Mouse (Mus musculus) ES-E14 (cell line): ENCODE results near the gene Olfr508. TPM values are rescaled to one million over a fixed set of nuclear protein-coding genes. Genes with fewer than 3 reads are reported as not detected.

ENCODE experiments used
- DNase-seq: peaks from one replicate; pipeline ENCODE4 v3.0.0-alpha.2; 2013; ENCODE audit warnings: low read depth, low spot score
- H3K27ac ChIP-seq: 2 replicates; pipeline ENCODE4 v1.5.1; 2012; ENCODE audit warnings: low read depth, mild to moderate bottlenecking, low read length, moderate library complexity, mixed read lengths; ENCODE audit not compliant: poor library complexity, insufficient read depth, severe bottlenecking
- H3K36me3 ChIP-seq: 2 replicates; pipeline ENCODE4 v1.6.1; 2012; ENCODE audit warnings: mild to moderate bottlenecking, low read length, moderate library complexity, mixed read lengths; ENCODE audit not compliant: control insufficient read depth, poor library complexity, insufficient read depth, severe bottlenecking
- H3K4me1 ChIP-seq, 2 experiments: fragments of 150-350 bp in 1 of 2; sonication (generic) in 1 of 2; 2 replicates each; pipeline ENCODE4 v1.6.1; 2012; ENCODE audit warnings: low read length in 2 of 2, mild to moderate bottlenecking in 1 of 2, mixed read lengths in 1 of 2; ENCODE audit not compliant: control insufficient read depth in 2 of 2, insufficient read depth in 2 of 2, poor library complexity in 1 of 2
- H3K4me3 ChIP-seq, 2 experiments: fragments of 150-350 bp in 1 of 2; sonication (generic) in 1 of 2; 2 replicates each; pipeline ENCODE4 v1.5.1; 2012; ENCODE audit warnings: low read length in 2 of 2, low read depth in 1 of 2, mild to moderate bottlenecking in 1 of 2, mixed read lengths in 1 of 2; ENCODE audit not compliant: insufficient read depth in 1 of 2, poor library complexity in 1 of 2, severe bottlenecking in 1 of 2
- H3K9ac ChIP-seq: 2 replicates; pipeline ENCODE4 v1.6.1; 2012; ENCODE audit warnings: low read depth, mild to moderate bottlenecking, low read length, mixed read lengths; ENCODE audit not compliant: poor library complexity, insufficient read depth, severe bottlenecking
- H3K9me3 ChIP-seq: fragments of 150-350 bp; sonication (generic); 2 replicates; pipeline ENCODE4 v1.6.1; 2012; ENCODE audit warnings: low read depth, mild to moderate bottlenecking, low read length; ENCODE audit not compliant: control insufficient read depth, insufficient read depth
- CHD2 ChIP-seq: IDR thresholded peaks from 2 replicates; pipeline ENCODE4 v1.6.1; 2014; ENCODE audit warnings: mild to moderate bottlenecking, low read depth, low read length, inconsistent platforms
- HCFC1 ChIP-seq: IDR thresholded peaks from 2 replicates; pipeline ENCODE4 v1.6.1; 2012; ENCODE audit warnings: low read length, inconsistent platforms, borderline replicate concordance; ENCODE audit not compliant: insufficient read depth
- MAFK ChIP-seq: IDR thresholded peaks from 2 replicates; pipeline ENCODE4 v1.6.1; 2014; ENCODE audit warnings: mild to moderate bottlenecking, low read depth, low read length, inconsistent platforms; ENCODE audit not compliant: insufficient read depth
- ZC3H11A ChIP-seq: IDR thresholded peaks from 2 replicates; pipeline ENCODE4 v1.6.1; 2012; ENCODE audit warnings: low read depth, mild to moderate bottlenecking, inconsistent platforms, low read length, borderline replicate concordance
- ZNF384 ChIP-seq: IDR thresholded peaks from 2 replicates; pipeline ENCODE4 v1.6.1; 2012; ENCODE audit warnings: low read depth, low read length, inconsistent platforms
- in situ Hi-C, 2 experiments: fragments of 600-800 bp; cut with MboI; formaldehyde crosslinking; loops; one replicate each; pipeline ENCODE4 v1.15.1; 2025; ENCODE audit warnings: low sequenced_read_pairs in 2 of 2, inconsistent platforms in 1 of 2; ENCODE audit not compliant: unreplicated experiment in 2 of 2
- total RNA-seq: library from RNA; depleted of rRNA; stranded (reverse); fragments of 300-350 nt; gene quantifications from 2 replicates; pipeline ENCODE4 v1.2.3, GENCODE M21; 2012; rRNA removed

Olfr508 gene
- total RNA-seq, 1 experiment = not detected

DNA sequence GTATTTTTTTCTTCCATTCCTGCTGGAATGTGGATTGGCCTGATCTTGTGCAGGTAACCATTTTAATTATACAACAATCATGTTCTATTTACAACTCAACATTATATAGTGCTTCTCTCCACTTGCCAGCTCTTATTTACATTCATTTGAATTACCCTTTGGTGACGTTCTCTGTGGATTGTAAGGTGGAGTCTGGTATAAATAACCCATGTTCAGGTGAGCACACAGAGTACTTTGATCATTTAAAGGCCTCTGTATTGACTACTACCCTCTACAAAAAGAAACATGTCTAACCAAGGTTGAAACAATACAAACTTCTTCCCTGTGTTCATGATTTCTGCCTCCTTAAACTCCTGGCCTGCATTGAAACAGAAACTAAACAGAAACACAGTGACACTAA lies 41.3 kb downstream of the Olfr508 start:
- DNase-seq = no peak
- in situ Hi-C loops = no loop called here

DNA sequence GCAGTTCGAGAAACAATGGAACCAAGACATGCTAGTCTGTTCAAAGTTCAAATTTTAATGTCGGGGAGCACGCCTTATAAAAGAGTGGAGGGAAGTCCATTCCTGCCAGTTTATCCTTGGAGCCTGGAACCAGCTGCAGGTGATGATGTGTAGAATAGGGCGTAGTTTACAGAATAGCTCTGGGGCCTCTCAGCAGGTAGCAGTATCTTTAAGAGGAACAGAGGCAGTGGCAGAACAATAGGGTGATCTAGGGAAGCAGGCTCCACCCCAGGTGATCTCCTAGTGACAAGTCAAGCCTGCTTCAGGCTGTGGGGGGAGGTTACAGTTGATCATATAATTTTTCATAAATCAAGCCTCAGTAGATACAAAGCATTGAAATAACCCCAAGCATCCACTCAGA lies 49.1 kb downstream of the Olfr508 start:
- in situ Hi-C loops = no loop called here
- H3K4me1 ChIP-seq = peaks cover 1 to 4% of the 10 kb centered on the region in 2 experiments; a peak in 1 of 4 replicates

More for the DNA sequence above, 41.3 kb downstream of the Olfr508 start:
- TF ChIP-seq ZNF384 (no peak), MAFK (no peak), CHD2 (no peak), HCFC1 (no peak), ZC3H11A (no peak)
- no peak overlapping the region for H3K9ac ChIP-seq
- H3K4me3 ChIP-seq = no peak overlapping the region
- no peaks in the 10 kb centered on the region for H3K9me3 ChIP-seq
- H3K4me1 ChIP-seq = no peaks in the 10 kb centered on the region
- no peak overlapping the region for H3K27ac ChIP-seq
- H3K36me3 ChIP-seq = no peaks in the 10 kb centered on the region; the same call in 1 of the 2 replicates

More for the DNA sequence above, 49.1 kb downstream of the Olfr508 start:
- Histone ChIP-seq H3K36me3 (no peaks in the 10 kb centered on the region; the same call in 1 of the 2 replicates), H3K9me3 (no peaks in the 10 kb centered on the region), H3K9ac (no peak overlapping the region), H3K4me3 (no peak overlapping the region), H3K27ac (no peak overlapping the region)
- TF ChIP-seq ZC3H11A (no peak), ZNF384 (no peak), HCFC1 (no peak), CHD2 (no peak), MAFK (no peak)
- peak; percentile 30 for DNase-seq

Other genes starting within 250 kb of the Olfr508 start
- gene Olfr495, start 236.8 kb upstream of the Olfr508 start, total RNA-seq = not detected in 2 replicates
- gene Olfr497, start 209.6 kb upstream of the Olfr508 start, total RNA-seq = not detected in 2 replicates
- not detected in 2 replicates for gene Olfr498, start 164.7 kb upstream of the Olfr508 start, total RNA-seq
- not detected in 2 replicates for gene Olfr502, start 104.9 kb upstream of the Olfr508 start, total RNA-seq
- gene Olfr503, start 85.5 kb upstream of the Olfr508 start, total RNA-seq = 0.36 TPM in 1 of 2 replicates, not detected in the other
- not detected in 2 replicates for gene Olfr504, start 64.2 kb upstream of the Olfr508 start, total RNA-seq
- not detected in 2 replicates for gene Olfr506, start 19.2 kb upstream of the Olfr508 start, total RNA-seq
- gene Olfr507, start 8.2 kb upstream of the Olfr508 start, total RNA-seq = not detected in 2 replicates
- gene Olfr509, start 21.9 kb downstream of the Olfr508 start, total RNA-seq = not detected in 2 replicates
- gene Olfr510, start 36.4 kb downstream of the Olfr508 start, total RNA-seq = not detected in 2 replicates
- gene Olfr512, start 83.3 kb downstream of the Olfr508 start, total RNA-seq = not detected in 2 replicates
- not detected in 2 replicates for gene Olfr513, start 121.0 kb downstream of the Olfr508 start, total RNA-seq
- gene Olfr514, start 196.0 kb downstream of the Olfr508 start, total RNA-seq = not detected in 2 replicates
- gene Olfr516, start 220.5 kb downstream of the Olfr508 start, total RNA-seq = not detected in 2 replicates
- not detected in 2 replicates for gene Olfr517, start 242.4 kb downstream of the Olfr508 start, total RNA-seq